Mouse (Mus musculus) forebrain, embryonic 16.5 days (tissue): Measurements from ENCODE around the gene Hyal6. TPM values are rescaled to one million over a fixed set of nuclear protein-coding genes. Genes with fewer than 3 reads are reported as not detected.

Experiments
- ATAC-seq: fragments of 200-750 bp; cut with Nextera tagmentation; 2 replicates; pipeline ENCODE4 v1.8.0; 2017; ENCODE audit warnings: mild to moderate bottlenecking, moderate library complexity
- H3K27ac ChIP-seq: fragments of 300-500 bp; sonication (generic); 2 replicates; pipeline ENCODE4 v1.5.1; 2014; ENCODE audit warnings: low read length, control low read depth
- H3K27me3 ChIP-seq: fragments of 300-500 bp; sonication (generic); replicated peaks from 2 replicates; pipeline ENCODE4 v1.6.1; 2014; ENCODE audit warnings: low read length; ENCODE audit not compliant: control insufficient read depth, insufficient read depth
- H3K36me3 ChIP-seq: fragments of 300-500 bp; sonication (generic); 2 replicates; pipeline ENCODE4 v1.6.1; 2014; ENCODE audit not compliant: control insufficient read depth, insufficient read depth
- H3K4me1 ChIP-seq: fragments of 300-500 bp; sonication (generic); replicated peaks from 2 replicates; pipeline ENCODE4 v1.6.1; 2014; ENCODE audit warnings: low read length; ENCODE audit not compliant: control insufficient read depth, insufficient read depth
- H3K4me2 ChIP-seq: fragments of 300-500 bp; sonication (generic); 2 replicates; pipeline ENCODE4 v1.6.1; 2014; ENCODE audit warnings: mild to moderate bottlenecking, low read length, control low read depth
- H3K4me3 ChIP-seq: fragments of 300-500 bp; sonication (generic); replicated peaks from 2 replicates; pipeline ENCODE4 v1.5.1; 2014; ENCODE audit warnings: mild to moderate bottlenecking, low read length, control low read depth
- H3K9ac ChIP-seq: fragments of 300-500 bp; sonication (generic); replicated peaks from 2 replicates; pipeline ENCODE4 v1.6.1; 2014; ENCODE audit warnings: low read depth, low read length, control low read depth
- H3K9me3 ChIP-seq: fragments of 300-500 bp; sonication (generic); 2 replicates; pipeline ENCODE4 v1.6.1; 2016; ENCODE audit warnings: low read length; ENCODE audit not compliant: control insufficient read depth
- WGBS: fragments of 180-500 bp; shearing (Covaris S2); extraction: QIAGEN DNeasy Blood & Tissue Kit; methylation state at CpG from one replicate; pipeline ENCODE4 v1.1.7; 2014; 5-methylcytosine and 5-hydroxymethylcytosine counted together
- polyA plus RNA-seq: library from polyadenylated mRNA; unstranded; fragments of >200 nt; fragmentation: Nextera tagmentation; extraction: Ambion mirVana; gene quantifications from 2 replicates; pipeline ENCODE4 v1.2.1, GENCODE M21; 2015

Hyal6 gene
- polyA plus RNA-seq, 1 experiment from 2014 or later, result not detected

GRCm38 (mm10) chr6:24734565-24734964, 1.5 kb downstream of the Hyal6 start:
- WGBS, result 90% methylated on average over 6 of the region's 6 CpGs
- Histone ChIP-seq H3K36me3 (no peaks in the 10 kb centered on the region), H3K27ac (no peak overlapping the region), H3K4me3 (no peak overlapping the region), H3K4me1 (no peaks in the 10 kb centered on the region), H3K9ac (no peak overlapping the region), H3K27me3 (no peaks in the 10 kb centered on the region), H3K4me2 (no peak overlapping the region), H3K9me3 (no peaks in the 10 kb centered on the region)
- no peak for ATAC-seq

- Histone ChIP-seq H3K4me2 (no peak within 1 kb of the TSS), H3K9me3 (no peaks in the 10 kb centered on the region), H3K27ac (no peak within 1 kb of the TSS), H3K27me3 (no peaks in the 10 kb centered on the region), H3K4me3 (no peak within 1 kb of the TSS), H3K4me1 (no peaks in the 10 kb centered on the region), H3K9ac (no peak within 1 kb of the TSS), H3K36me3 (no peaks in the 10 kb centered on the region)
- WGBS, result 89% methylated on average over 4 of the region's 4 CpGs
- ATAC-seq, result no peak
Measured at GRCm38 (mm10) chr6:24748029-24748428, 15.0 kb downstream of the Hyal6 start, which contains the start of gene Hyal4. Hyal4 (plus strand) TSS chr6:24748329.

- Histone ChIP-seq H3K4me2 (no peak overlapping the region), H3K36me3 (no peaks in the 10 kb centered on the region), H3K4me1 (no peaks in the 10 kb centered on the region), H3K4me3 (no peak overlapping the region), H3K9me3 (no peaks in the 10 kb centered on the region), H3K27me3 (no peaks in the 10 kb centered on the region), H3K27ac (no peak overlapping the region), H3K9ac (no peak overlapping the region)
- 94% methylated on average over 3 of the region's 3 CpGs for WGBS
- no peak for ATAC-seq
Measured at GRCm38 (mm10) chr6:24759281-24759680, 26.2 kb downstream of the Hyal6 start.

GRCm38 (mm10) chr6:24766261-24766660, 33.2 kb downstream of the Hyal6 start:
- Histone ChIP-seq H3K4me2 (no peak overlapping the region), H3K36me3 (no peaks in the 10 kb centered on the region), H3K4me3 (no peak overlapping the region), H3K9ac (no peak overlapping the region), H3K9me3 (no peaks in the 10 kb centered on the region), H3K27ac (no peak overlapping the region), H3K27me3 (no peaks in the 10 kb centered on the region), H3K4me1 (no peaks in the 10 kb centered on the region)
- ATAC-seq, result no peak
- 90% methylated on average over 2 of the region's 2 CpGs for WGBS

GRCm38 (mm10) chr6:24779182-24779581, 46.1 kb downstream of the Hyal6 start:
- Histone ChIP-seq H3K27me3 (no peaks in the 10 kb centered on the region), H3K27ac (no peak overlapping the region), H3K4me1 (no peaks in the 10 kb centered on the region), H3K9ac (no peak overlapping the region), H3K36me3 (no peaks in the 10 kb centered on the region), H3K4me3 (no peak overlapping the region), H3K9me3 (no peaks in the 10 kb centered on the region), H3K4me2 (no peak overlapping the region)
- no peak for ATAC-seq
- WGBS, result 61% methylated on average over 2 of the region's 2 CpGs

GRCm38 (mm10) chr6:24790888-24791287, 57.8 kb downstream of the Hyal6 start, which contains the start of gene Spam1:
Spam1 (plus strand) TSS chr6:24791188.
- no peaks in the 10 kb centered on the region for H3K27me3 ChIP-seq
- H3K9ac ChIP-seq, result no peak within 1 kb of the TSS
- H3K27ac ChIP-seq, result no peak within 1 kb of the TSS
- H3K4me3 ChIP-seq, result no peak within 1 kb of the TSS
- no peak for ATAC-seq
- H3K4me1 ChIP-seq, result no peaks in the 10 kb centered on the region
- no peaks in the 10 kb centered on the region for H3K36me3 ChIP-seq
- H3K9me3 ChIP-seq, result no peaks in the 10 kb centered on the region
- H3K4me2 ChIP-seq, result no peak within 1 kb of the TSS

Other genes starting within 250 kb of the Hyal6 start
- gene Iqub, start 218.2 kb upstream of the Hyal6 start, polyA plus RNA-seq, result 0.82 and 1.2 TPM in 2 replicates
- gene Ndufa5, start 205.2 kb upstream of the Hyal6 start, polyA plus RNA-seq, result 274 and 298 TPM in 2 replicates
- gene Asb15, start 205.1 kb upstream of the Hyal6 start, polyA plus RNA-seq, result not detected in 2 replicates
- not detected in 2 replicates for gene Lmod2, start 135.5 kb upstream of the Hyal6 start, polyA plus RNA-seq
- gene Wasl, start 68.2 kb upstream of the Hyal6 start, polyA plus RNA-seq, result 58.3 and 58.5 TPM in 2 replicates
- not detected in 2 replicates for gene Hyal4, start 15.1 kb downstream of the Hyal6 start, polyA plus RNA-seq
- not detected in 2 replicates for gene Spam1, start 57.9 kb downstream of the Hyal6 start, polyA plus RNA-seq
- gene Hyal5, start 124.8 kb downstream of the Hyal6 start, polyA plus RNA-seq, result not detected in 2 replicates
- gene Tmem229a, start 223.1 kb downstream of the Hyal6 start, polyA plus RNA-seq, result 1.6 and 2.2 TPM in 2 replicates